ENCODE assay signal across 9 mouse cellular contexts in genomic region chr9:119483554-119484353, GRCm38 (mm10). TPM values are rescaled to one million over a fixed set of nuclear protein-coding genes. Genes with fewer than 3 reads are reported as not detected.
A peak's percentile ranks its signal among the peaks of the same experiment; 100 is the strongest.
DNase-seq lines count a peak whose midpoint lies in the region; ATAC-seq and TF ChIP-seq lines count a peak whose summit lies in the region.
"Had no signal": no experiment of that assay in that cellular context is flagged by ENCODE, and none has a peak within 500 bp of the region (broad histone marks: within the 10 kb centered on the region; RNA-seq: fewer than 3 reads in every experiment).

No protein-coding gene starts in this region.

- H3K4me1 ChIP-seq in cerebellum, adult 2 months (ENCODE audit: control insufficient read depth, insufficient read depth, low read length), result peaks cover 12% of the 10 kb centered on the region
- no peaks in the 10 kb centered on the region for H3K4me1 ChIP-seq in lung, adult 2 months (ENCODE audit: control insufficient read depth, insufficient read depth, low read length)
- peaks cover 15% of the 10 kb centered on the region for H3K4me1 ChIP-seq in neural tube, embryonic 15.5 days

- no peak overlapping the region for H3K4me3 ChIP-seq in cerebellum, adult 2 months (replicated peaks; ENCODE audit: insufficient read depth, low read depth, low read length)
- no peak overlapping the region for H3K4me3 ChIP-seq in lung, adult 2 months (replicated peaks; ENCODE audit: extremely low read depth, low read depth, low read length)
- H3K4me3 ChIP-seq in neural tube, embryonic 15.5 days (replicated peaks), result no peak overlapping the region

- peak; percentile 25 to 36 for DNase-seq in cerebellum, adult 2 months
- DNase-seq in cerebellum, adult 11 months, result no peak
- peak; percentile 54 for DNase-seq in 416B (ENCODE audit: low read depth)
- peak; percentile 78 for DNase-seq in gastrocnemius, adult 18-20 months (ENCODE audit: low spot score)
- DNase-seq in kidney, adult 18-20 months, result peak; percentile 52
- DNase-seq in frontal cortex, postnatal 10 days (ENCODE audit: low spot score in 2 of 2), result no peak
- no peak for DNase-seq in lung, adult 2 months

- H3K9me3 ChIP-seq in neural tube, embryonic 15.5 days (replicated peaks), result no peaks in the 10 kb centered on the region

- WGBS in cerebellum, adult 2 months, result 38% methylated on average over 23 of the region's 23 CpGs
- WGBS in lung, adult 2 months, result 52% methylated on average over 23 of the region's 23 CpGs
- 33% methylated on average over 23 of the region's 23 CpGs for WGBS in neural tube, embryonic 15.5 days

- no peak for TF ChIP-seq CTCF in cerebellum, adult 2 months (IDR thresholded peaks at IDR 0.05; ENCODE audit: borderline replicate concordance, insufficient read depth, low read depth, low read length)
- TF ChIP-seq CTCF in lung, adult 2 months (IDR thresholded peaks at IDR 0.05; ENCODE audit: insufficient read depth, low read length), result no peak

- no peaks in the 10 kb centered on the region; the same call in 1 of the 2 replicates for H3K27me3 ChIP-seq in cerebellum, adult 2 months (ENCODE audit: control insufficient read depth, insufficient read depth, low read length)
- H3K27me3 ChIP-seq in neural tube, embryonic 15.5 days (replicated peaks), result no peaks in the 10 kb centered on the region

- TF ChIP-seq POLR2A in cerebellum, adult 2 months (IDR thresholded peaks at IDR 0.05; ENCODE audit: borderline replicate concordance, insufficient read depth, low read length), result no peak
- no peak for TF ChIP-seq POLR2A in lung, adult 2 months (IDR thresholded peaks at IDR 0.05; ENCODE audit: borderline replicate concordance, extremely low read depth, low read depth, low read length)

- no peaks in the 10 kb centered on the region for H3K36me3 ChIP-seq in neural tube, embryonic 15.5 days

- no peak overlapping the region for H3K9ac ChIP-seq in neural tube, embryonic 15.5 days (replicated peaks)
- H3K9ac ChIP-seq: liver, embryonic 14.5 days had no signal

- no peak overlapping the region for H3K4me2 ChIP-seq in neural tube, embryonic 15.5 days

- ATAC-seq in neural tube, embryonic 15.5 days (ENCODE audit: low FRiP score), result no peak

- H3K27ac ChIP-seq in cerebellum, adult 2 months (ENCODE audit: insufficient read depth, low read length), result no peak overlapping the region
- H3K27ac ChIP-seq in neural tube, embryonic 15.5 days (replicated peaks), result no peak overlapping the region
- H3K27ac ChIP-seq: liver, embryonic 14.5 days had no signal

RNA-seq across cellular contexts. Expression of gene Exog, which starts 39.0 kb away (rescaled TPM):
- 13.0 and 14.1 TPM in 2 replicates for polyA plus RNA-seq in cerebellum, adult 2 months (2012; rRNA removed)
- 1 to 10 TPM; 1.6 TPM for total RNA-seq in gastrocnemius, adult 18-20 months (2021)
- 1.8 and 3.2 TPM in 2 replicates for polyA plus RNA-seq in lung, adult 2 months (2012; rRNA removed)
- 44.9 and 50.1 TPM in 2 replicates for polyA plus RNA-seq in neural tube, embryonic 15.5 days (2015; fragmentation: Nextera tagmentation; extraction: Ambion mirVana)

Comparison
In these comparisons a context has a peak if more than half of its experiments do, and no peak if none do; other contexts are left out.
1. DNase-seq: peak in cerebellum, adult 2 months (2 of 2), 416B (single experiment), gastrocnemius, adult 18-20 months (single experiment) and kidney, adult 18-20 months (single experiment); none in cerebellum, adult 11 months (single experiment), frontal cortex, postnatal 10 days (0 of 2) and lung, adult 2 months (single experiment).